Mouse (Mus musculus): ENCODE measurements at regions not wholly inside any gene's neighbourhood (a gene's known extent, or its start where the extent isn't known, plus 50 kb on each side); places are given as distances from the start of the nearest gene placed in this dataset.

- no peak for DNase-seq (ENCODE audit: low read depth, low spot score)
Observed at GRCm38 (mm10) chr10:96955036-96955775, 338.4 kb downstream of the Btg1 start.

DNA sequence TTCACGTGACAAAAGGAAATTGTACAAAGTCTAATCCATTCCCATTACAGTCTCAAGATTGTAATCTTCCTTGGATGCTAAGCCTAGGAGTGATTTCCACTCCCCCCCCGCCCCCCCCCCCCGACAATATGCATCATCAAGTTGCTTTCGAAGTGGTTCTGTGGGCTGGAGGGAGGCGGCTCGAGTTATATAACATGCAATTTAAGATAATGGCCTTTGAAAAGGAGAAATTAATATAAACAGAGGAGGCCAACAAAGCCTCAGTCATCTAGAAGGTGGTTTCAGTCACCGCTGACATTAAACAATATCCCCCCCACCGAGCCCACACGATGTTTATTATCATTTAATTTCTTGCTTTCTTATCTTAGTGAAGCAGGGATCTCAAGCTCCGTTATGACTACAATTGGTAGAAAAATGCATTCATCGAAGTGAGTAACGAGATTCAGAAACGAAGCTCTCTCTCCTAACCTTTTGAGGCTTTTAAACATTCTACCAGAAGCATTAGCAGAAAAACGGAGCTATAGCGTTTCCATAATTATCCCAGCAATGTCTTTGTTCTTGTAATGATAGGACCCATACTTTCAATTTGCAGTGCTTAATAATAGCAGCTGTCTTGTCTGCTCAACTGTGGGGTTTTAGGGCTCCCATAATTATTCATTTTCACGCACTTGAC, 339.1 kb downstream of the Btg1 start:
- no peak for DNase-seq (ENCODE audit: low read depth, low spot score)

DNA sequence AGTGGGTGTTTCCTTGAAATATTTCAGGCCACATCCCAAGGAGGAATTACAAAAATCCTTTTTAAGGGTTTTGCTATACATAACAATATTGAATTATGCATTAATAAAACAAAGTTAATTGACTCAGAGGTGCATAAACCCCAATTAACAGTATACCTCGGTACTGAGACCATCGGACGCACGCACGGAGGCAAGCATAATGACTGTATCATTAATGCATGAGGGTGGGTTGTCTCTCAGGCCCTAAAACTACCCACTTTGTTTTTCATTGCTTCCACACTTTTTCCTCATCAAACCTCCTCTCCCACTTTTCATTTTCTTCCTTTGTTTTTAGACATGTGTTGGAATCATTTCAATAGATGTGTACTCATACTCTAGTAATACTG, 339.6 kb downstream of the Btg1 start:
- DNase-seq (ENCODE audit: low read depth, low spot score) = no peak

GRCm38 (mm10) chr10:96957019-96957418, 340.2 kb downstream of the Btg1 start:
- DNase-seq (ENCODE audit: low read depth, low spot score) = no peak

DNA sequence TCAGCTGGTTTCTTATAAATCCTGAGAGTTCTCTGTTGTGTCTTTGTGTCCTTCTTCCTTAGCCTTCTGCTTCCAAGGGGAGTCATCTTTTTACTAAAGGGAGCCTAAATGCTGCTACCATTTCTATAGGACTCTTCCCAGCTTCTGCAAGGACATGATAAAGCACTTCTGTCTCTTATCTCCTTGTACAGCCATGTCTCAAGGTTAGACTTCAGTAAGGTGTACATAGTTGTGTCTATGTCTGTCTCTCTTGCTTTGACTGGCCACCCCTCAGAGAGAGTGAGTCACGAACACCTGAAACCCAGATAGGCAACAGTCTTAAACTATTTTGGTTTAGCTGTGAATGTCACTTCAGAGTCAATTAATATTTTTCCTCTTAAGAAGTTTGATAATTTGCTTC, 353.0 kb downstream of the Btg1 start:
- no peak for DNase-seq (ENCODE audit: low read depth, low spot score)

DNA sequence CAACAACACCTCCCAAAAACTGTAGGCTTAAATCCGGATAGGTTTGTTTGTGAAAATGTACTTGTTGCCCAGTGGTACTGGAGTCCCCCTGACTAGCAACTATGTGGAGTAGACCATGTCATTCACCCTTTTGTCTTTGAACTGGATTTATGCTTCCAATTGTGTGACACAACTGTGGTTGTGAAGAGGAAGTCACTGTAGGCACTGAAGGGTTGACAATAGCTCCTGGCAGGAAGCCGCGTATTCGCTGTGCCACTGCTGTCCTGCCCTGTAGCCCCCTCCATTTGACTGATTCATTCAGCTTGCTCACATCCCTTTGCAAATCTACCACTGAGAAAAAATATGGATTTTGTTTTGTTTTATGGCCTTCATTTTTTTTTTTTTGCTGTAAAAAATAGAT, 353.9 kb downstream of the Btg1 start:
- DNase-seq (ENCODE audit: low read depth, low spot score) = no peak

- DNase-seq (ENCODE audit: low read depth, low spot score) = no peak
Observed at GRCm38 (mm10) chr10:96971810-96972209, 355.0 kb downstream of the Btg1 start.

DNA sequence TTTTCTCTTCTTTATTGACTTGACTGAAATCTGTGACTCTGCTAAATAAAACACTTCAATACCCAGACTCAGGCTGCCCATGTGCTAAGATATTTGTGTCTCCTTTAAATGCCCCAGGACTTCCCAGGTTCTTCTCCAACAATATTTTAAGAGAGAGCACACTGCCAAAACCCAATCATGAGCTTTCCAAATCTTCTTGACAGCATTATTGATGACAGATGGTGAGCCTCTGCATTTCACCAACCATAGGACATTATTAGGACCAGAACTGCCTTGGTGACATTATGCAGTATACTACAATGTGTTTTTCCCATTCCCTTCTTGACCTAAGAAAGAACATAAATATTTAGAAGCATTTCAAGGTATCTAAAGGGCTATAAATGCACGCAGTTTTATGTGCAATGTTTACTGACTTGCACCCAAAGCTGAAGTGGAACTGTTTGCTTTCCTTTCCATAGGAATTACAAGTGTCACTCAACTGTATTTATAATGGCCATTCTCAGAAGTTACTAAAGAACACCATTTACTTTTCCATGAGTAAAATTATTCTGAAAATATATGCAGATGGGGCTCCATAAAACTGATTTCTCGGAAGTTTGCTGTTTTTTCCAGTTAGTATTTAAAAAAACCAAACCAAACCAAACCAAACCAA, 357.6 kb downstream of the Btg1 start:
- no peak for DNase-seq (ENCODE audit: low read depth, low spot score)

DNA sequence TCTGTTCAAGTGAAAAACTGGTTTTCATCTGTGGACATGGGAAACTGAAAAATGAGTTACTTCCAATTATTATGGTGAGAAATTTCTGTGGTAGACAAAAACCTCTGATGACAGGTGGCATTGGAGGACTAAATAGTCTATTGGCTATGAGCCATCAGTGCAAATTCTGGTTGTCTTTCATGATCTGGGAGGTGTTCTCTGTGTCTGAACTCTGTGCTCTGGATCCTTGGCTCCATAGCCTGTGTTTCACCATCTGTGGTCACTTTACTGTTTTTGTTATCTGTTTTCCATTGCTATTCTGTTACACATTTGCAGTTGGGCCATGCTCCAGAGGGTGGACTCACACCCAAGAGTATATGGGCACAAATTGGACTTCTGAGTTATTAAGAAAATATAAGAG, 359.9 kb downstream of the Btg1 start:
- DNase-seq (ENCODE audit: low read depth, low spot score) = no peak

- DNase-seq (ENCODE audit: low read depth, low spot score) = no peak
Observed at GRCm38 (mm10) chr10:96980494-96980831, 363.7 kb downstream of the Btg1 start.

DNA sequence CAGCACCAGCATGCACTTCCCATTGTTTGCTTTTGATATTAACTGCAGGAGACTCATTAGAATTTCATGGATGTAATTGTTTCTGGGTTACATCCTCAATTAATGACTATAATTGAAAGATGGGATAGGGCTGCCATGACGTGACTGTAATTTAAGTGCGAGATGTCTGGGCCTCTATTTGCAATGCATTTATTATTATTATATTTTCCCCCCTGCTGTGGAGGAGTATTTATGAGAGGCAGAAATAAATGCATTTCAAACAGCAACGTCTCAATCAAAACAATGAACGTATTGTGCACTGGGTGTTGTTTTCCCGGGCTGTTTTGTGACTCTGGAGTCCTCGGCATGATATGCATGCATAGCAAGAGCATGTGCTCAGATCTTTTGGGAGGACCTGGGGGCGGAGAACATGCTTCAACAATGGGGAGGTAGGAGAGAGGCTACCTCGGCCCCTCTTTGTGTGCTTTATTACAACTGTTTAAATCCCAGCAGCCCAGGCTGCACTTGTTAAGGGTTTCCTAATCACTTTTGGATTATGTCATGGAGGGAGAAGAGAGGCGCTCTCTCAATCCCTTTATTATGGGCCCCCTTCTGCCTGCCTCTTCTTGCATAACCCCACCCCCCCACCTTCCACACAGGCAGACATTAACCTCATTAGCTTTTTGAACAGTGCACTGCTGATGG, 364.2 kb downstream of the Btg1 start:
- no peak for DNase-seq (ENCODE audit: low read depth, low spot score)

GRCm38 (mm10) chr10:96981516-96981869, 364.7 kb downstream of the Btg1 start:
- no peak for DNase-seq (ENCODE audit: low read depth, low spot score)

DNA sequence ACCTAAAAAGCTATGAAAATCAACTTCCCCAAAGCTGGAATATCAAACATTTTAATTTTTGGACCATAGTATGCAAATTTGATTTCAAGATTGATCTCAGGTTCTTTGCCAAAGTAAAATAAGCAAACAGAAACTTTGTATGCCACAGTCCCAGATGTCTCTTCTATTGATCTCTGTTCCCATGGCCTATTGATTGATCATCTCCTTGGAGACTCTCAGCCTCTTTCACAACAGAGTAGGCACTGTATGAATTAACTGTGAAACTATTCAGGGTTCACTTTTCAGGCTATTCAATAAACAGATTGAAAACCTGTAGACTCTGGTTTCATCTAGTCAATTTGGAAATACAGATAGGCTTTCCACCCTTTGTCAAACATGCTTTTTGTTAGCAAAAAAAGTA, 384.1 kb downstream of the Btg1 start:
- no peak for DNase-seq (ENCODE audit: low read depth, low spot score)

DNA sequence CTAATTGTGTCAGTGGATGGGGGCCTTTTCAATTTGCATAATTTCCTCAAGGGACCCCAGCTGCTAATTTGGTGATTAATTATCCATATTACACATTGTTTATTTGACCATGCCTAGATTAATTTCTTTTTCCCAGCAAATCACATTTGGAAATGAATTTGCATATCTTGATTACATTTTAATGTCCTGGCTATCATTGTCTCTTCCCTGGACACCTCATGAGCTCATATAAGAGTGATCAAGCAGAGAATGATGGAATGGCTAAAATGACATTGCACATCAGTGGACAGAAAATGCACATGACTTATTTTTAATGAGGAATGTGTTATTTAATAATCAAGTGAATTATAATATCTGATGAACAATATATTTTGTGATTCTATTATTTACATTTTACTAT, 392.1 kb downstream of the Btg1 start:
- DNase-seq (ENCODE audit: low read depth, low spot score) = no peak

DNA sequence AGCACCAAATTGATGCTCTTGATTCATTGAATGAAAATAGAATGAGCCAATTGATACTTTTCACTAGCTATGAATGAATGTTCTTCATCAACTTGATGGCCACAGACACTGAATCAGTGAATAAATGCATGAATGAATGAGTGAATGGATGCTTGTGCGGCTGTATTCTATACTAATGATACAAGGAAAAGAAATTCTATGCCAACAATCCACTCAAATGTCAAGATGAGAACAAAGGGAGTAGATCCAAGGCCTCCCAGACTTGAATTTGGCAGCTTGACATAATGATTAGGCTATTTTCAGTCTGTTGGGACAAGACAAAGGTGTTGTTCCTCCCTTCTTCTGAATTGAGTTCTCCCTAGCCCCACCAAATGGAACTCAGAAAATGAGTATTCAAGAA, 393.1 kb downstream of the Btg1 start:
- DNase-seq (ENCODE audit: low read depth, low spot score) = no peak

GRCm38 (mm10) chr10:97018641-97019040, 401.8 kb downstream of the Btg1 start:
- no peak for DNase-seq (ENCODE audit: low read depth, low spot score)

- DNase-seq (ENCODE audit: low read depth, low spot score) = no peak
Observed at GRCm38 (mm10) chr10:97028776-97029175, 412.0 kb downstream of the Btg1 start.

GRCm38 (mm10) chr10:97030996-97031395, 414.2 kb downstream of the Btg1 start:
- no peak for DNase-seq (ENCODE audit: low read depth, low spot score)

DNA sequence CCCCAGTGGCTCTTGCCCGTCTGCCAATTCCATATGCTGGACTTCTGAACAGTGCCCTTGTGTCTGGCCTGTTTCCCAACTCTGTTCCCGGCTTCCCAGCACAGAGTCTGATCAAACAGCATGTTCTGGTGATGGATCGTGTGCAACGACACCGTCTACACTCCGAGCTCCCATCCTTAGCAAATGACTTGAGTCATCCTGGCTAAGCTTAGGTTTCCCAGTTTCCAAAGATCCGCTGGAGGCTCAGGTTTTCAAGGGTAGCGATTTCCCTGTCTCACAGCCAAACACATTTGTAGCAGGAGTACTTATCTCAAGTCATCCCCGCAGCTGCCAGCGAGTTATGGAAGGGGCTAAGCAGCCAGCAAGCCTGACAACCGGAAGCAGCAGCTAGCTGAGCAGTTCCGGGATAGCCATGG, 418.6 kb downstream of the Btg1 start:
- no peak for DNase-seq (ENCODE audit: low read depth, low spot score)

DNA sequence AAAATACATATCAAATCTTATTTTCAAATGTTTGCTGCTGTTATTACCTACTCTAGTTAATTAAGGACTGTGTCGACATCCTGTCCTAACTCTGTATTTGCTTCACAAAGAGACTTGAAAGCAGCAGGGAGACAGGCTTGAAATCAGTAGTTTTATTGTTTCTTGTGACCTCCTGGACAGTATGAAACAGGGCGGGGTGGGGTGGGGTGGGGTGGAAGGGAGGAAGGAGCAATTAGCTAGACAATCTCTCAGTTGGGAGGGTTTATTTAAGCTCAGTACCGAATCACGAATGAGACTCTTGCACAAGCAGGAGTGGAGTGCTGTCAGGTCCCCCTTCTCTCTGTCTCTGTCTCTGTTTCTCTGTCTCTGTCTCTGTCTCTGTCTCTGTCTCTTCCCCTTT, 421.2 kb downstream of the Btg1 start:
- DNase-seq (ENCODE audit: low read depth, low spot score) = peak; percentile 42

- DNase-seq (ENCODE audit: low read depth, low spot score) = no peak
Observed at GRCm38 (mm10) chr10:97047566-97047965, 430.8 kb downstream of the Btg1 start.

- no peak for DNase-seq (ENCODE audit: low read depth, low spot score)
Observed at GRCm38 (mm10) chr10:97047996-97048395, 431.2 kb downstream of the Btg1 start.

DNA sequence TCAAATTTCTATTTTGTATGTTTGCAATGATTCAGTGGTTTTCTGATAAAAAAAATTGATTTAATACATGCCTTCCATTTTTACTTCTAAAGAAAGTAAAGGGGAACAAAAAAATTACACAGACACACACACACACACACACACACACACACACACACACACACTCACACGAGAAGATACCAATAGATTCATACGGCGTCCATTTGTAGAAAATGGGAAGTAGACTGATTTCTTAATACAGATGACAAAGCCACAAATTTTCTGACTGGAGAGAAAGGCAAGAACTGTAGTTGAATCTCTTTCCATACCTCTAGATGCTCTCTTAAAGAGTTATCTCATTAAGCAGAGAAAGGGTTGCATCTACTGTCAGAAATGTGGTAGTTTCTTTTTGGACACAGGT, 424.9 kb upstream of the Dcn start:
- DNase-seq (ENCODE audit: low read depth, low spot score) = no peak

Measured in ES-CJ7 (cell line).